Mouse (Mus musculus) cerebellum, adult 2 months (tissue): ENCODE data around the gene Sh2d5.

Source experiments
- CTCF ChIP-seq: fragments of 200-500 bp; IDR thresholded peaks from 2 replicates; pipeline ENCODE4 v1.5.1; 2011; ENCODE audit warnings: low read depth, mild to moderate bottlenecking, control low read depth, low read length, moderate library complexity, borderline replicate concordance; ENCODE audit not compliant: insufficient read depth
- POLR2A ChIP-seq: fragments of 200-500 bp; IDR thresholded peaks from 2 replicates; pipeline ENCODE4 v1.6.1; 2011; ENCODE audit warnings: low read length, control low read depth, borderline replicate concordance; ENCODE audit not compliant: insufficient read depth

DNA sequence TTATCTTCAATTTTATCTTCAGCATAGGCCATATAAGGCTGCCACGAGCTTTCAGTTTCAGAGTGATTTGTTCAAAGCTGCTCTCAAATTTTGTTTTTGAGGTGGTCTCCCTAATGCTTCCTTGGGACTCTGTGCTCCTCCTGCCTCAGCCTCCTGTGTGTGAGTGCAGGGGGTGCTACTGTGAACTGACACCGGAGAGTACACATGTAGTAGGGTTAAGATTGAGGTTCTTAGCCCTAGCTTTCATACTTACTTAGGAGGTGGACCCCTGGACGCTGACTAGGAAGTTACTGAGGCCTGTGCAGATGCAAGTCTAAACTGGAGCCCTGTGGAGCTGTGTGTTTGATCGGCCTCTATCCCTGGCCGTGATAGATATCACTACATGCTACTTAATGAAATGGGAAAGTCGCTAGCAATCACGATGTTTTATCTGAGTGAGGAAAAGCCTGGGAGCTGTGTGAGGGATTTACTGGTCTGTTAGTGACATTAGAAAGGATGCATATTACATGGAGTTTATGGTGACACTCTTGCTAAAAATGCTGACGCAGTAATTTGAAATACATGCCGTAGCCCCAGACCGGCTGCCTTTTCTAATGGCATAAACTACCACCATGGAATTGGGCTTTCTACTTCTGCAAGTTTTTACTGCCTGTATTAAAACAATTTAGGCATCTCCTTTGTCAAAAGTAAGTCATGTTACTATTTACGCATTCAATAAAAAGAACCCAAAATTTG, 32.1 kb upstream of the Sh2d5 start:
- no peak for TF ChIP-seq POLR2A
- TF ChIP-seq CTCF, result no peak
